Mouse (Mus musculus) bone marrow macrophage, adult 2 months (primary cell): ENCODE data around the gene Clip1.

Experiments
- CTCF ChIP-seq: IDR thresholded peaks from 2 replicates; pipeline ENCODE4 v1.5.1; 2012; ENCODE audit warnings: low read depth, mild to moderate bottlenecking, low read length, moderate library complexity
- POLR2A ChIP-seq: IDR thresholded peaks from 2 replicates; pipeline ENCODE4 v1.6.1; 2012; ENCODE audit warnings: mild to moderate bottlenecking, low read depth, low read length, borderline replicate concordance

DNA sequence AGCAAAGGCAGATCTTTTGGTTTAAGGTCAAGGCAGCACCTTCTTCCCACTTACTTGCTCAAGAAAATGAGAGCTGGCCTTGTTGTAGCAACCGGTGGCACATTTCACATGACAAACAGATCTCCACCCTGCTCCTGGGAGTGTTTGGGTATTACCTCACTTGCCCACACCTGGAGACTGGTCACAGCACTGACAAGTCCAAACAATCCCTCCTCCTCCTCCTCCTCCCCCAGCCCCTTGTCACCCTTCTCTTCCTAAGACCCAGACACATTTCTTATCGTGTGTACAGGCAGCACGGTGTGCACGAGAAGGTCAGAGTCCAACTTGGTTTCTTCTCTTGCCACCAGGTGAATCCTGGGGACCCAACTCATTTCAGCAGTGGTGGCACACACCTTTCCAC is 12.5 kb upstream of the Clip1 start:
- no peak for TF ChIP-seq CTCF
- TF ChIP-seq POLR2A, result no peak
